Mouse (Mus musculus) neural tube, embryonic 10.5 days (tissue): ENCODE results near the gene As3mt.

Source experiments
- DNase-seq: peaks from one replicate; pipeline ENCODE4 v3.0.0-alpha.2; 2017; ENCODE audit warnings: low spot score; ENCODE audit errors: extremely low spot score

As3mt gene

DNA sequence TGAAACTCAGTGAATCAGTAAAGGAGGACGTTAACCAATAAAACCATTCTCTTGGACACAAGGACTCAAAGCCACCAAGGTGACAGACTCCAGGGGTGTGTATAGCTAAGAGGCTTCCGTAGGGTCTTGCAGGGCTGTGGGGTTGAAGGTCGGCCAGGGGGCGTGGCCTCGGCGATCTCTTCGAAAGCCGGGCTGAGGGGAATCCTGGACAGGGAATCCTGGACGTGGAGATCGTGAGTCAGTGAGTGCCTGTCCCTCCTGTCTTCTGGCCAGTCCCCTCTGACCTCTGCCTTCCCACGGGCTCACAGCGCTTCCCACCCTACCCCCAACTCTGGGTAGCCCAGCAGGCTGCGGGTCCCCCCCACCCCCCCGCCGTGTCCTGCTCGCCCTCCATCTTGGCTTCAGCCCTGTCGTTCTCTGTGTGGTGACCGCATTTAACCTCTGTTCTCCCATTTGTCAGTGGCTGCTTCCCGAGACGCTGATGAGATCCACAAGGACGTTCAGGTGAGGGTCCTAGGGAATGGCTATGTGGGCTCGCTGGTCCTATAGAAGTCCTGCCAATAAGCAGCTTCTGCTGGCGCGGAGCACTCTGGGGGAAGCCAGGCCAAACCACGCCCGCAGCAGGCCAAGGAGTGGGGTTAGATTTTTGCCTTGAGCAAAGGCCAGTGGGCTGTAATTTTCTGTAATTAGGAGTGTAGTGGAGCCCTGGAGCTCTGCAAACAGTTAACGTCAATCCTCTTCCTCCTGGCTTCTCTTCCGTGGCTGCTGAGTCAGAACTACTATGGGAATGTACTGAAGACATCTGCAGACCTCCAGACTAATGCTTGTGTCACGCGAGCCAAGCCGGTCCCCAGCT, at the start of gene As3mt:
Gene As3mt (plus strand): TSS at position 163 of the 856 bp plus-strand sequence.
- DNase-seq, result peak; percentile 70

DNA sequence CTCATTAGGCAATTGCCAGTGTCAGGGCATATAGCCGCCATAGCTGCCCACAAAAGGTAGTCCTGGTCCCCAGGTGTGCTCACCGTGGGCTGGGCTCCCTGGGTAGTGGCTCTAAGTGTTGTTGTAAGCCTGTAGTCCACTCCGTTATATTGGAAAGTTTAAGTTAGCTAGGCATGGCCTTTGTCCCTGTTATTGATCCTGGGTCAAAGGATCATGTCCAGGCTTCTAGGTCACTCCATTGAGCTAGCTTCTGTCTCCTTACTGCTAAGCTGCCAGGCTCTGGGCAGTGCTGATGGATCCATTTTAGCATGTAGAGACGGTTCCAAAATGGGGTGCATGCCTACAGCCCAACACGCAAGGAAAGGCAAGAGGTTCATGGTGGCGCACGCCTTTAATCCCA, 48.9 kb upstream of the As3mt start:
- DNase-seq, result no peak

DNA sequence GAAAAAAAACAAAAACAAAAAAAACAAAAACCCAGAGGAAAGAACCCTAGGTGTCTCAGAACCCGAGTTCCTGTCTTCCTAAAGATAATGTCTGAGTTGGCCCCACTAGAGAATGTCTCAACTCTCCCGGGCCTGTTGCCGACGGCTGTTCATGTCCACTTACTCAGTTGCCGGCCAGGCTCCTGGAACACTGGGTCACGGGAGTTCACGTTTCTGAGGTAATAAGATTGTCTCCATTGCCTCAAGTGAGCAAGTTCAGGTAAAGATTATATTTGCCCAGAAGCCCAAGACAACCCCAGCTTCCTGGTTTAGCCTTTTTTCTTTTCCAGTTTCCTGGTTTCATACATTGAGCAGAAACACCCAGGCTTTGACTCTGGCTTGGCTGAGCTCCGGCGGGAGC, 48.4 kb upstream of the As3mt start:
- no peak for DNase-seq

DNA sequence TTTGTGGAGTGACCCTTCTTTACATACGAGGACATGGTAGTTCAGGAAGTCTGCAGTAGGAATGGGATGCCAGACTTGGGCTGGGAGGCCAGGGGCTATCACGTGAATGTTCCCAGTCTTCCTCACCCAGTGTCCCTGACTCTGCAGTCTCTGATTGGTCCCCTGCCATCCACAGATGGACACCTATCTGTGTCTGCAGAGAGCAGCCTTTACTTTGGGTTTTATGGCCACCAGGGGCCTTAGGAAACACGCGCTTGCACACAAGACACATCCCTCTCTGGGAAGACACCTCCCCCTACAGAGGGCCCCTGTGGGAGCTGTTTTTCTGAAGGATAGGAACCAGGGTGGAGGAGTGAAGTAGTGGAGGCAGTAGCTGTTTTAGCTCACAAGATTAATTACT, 45.7 kb upstream of the As3mt start:
- no peak for DNase-seq

DNA sequence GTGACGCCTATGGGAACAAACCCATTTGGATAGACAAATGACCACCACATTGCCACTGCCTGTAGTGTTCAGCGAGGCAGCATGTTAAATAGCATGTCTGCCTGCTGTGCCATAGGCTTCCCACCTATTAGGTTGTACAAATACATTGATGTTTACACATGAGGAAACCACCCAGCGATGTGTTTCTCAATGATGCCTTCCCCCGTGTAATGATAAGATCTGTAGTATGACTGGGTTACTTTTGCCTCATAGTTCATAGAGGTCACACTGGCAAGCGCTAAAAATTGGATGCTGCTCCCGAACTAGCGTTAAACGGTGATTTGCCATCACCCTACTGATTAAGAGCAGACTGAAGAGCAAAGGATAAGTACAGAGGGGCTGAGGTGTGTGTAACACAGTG, 45.0 kb upstream of the As3mt start:
- DNase-seq, result no peak

DNA sequence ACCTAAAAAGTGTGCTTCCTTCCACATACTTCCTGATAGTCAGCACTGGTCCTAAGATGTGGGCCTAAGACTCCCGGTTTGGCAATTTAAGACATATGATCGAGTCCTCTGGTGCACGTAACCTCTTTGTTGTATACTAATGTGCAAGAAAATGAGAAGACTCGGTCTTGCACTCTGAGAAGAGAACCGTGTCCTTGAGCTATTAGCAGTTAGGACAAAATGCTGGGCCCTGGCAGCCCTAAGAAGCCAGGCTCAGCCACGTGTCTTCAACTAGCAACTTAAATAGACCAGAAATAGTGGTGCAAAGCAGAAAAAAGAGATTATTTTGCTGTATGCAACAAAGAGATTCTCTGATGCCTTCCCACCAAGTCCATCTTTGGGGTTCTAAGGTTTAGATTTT, 44.5 kb upstream of the As3mt start:
- DNase-seq, result no peak

DNA sequence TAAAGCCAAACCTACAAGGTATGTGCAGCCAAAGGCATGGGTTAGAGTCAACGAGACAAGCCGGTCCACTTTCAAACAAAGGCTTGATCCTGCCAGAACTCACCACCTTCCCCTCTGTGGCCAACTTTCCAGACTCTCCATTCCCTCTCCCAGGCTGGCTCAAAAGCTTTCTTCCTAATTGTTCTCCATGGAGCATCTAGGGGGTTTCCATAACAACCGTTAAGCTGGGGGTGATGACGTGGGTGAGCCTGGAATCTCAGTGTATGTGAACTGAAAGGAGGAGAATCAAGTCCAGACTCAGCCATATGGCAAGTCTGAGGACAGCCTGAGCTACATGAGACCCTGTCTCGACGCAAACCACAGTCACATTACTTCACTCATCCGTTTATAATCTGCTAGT, 41.8 kb upstream of the As3mt start:
- no peak for DNase-seq

DNA sequence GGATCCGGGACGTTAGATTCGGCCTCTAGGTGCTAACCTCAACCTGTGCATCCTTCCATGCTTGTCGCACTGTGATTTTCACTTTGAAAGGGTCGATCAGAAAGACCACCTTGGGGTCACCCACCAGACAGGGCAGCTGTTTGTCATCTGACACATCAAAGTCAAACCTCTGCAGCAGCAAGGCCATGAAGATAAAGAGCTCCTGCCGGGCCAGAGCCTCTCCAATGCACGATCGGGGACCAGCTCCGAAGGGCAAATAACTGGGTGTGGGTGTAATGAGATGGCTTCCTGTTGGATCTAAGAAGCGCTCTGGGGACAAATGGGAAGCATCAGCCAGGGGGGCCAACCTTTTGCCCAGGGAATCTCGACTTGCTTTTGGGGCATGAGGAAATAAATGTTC, 40.0 kb upstream of the As3mt start:
- no peak for DNase-seq

DNA sequence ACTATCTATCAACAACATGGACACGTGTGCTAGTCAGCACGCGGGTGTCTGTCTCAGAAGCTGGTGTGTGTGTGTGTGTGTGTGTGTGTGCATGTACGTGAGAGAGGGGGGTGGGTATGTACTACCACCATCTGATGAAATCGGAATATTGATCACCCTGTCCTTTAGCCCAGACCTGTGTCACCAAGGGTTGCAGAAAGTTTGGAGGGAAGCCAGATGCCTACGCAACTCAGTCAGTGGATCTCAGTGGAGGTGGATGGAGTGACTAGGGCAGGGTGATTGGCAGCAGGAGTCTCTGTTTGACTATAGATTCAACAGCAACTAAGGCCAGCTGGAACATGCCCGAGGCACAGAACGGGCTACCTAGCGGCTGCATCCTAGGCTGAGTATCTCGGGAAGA, 39.0 kb upstream of the As3mt start:
- no peak for DNase-seq

DNA sequence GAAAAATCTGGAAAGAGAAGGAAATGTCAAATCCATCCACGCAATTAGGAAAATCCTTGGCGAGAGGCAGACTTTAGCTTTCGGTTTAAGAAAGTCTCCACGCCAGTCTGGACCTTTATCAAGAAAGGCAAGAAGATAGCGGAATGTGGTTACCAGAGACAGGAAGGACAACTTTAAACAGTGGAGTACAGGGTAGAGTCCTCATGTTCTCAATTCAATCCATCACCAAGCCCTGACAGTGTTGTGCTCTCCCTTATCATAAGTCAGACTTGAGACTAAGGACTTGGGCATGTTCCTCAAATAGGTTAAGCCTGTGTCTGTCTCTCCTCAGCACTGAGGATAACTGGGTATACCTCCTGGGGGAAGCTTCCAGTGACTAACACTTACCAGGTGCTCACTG, 37.5 kb upstream of the As3mt start:
- DNase-seq, result no peak

DNA sequence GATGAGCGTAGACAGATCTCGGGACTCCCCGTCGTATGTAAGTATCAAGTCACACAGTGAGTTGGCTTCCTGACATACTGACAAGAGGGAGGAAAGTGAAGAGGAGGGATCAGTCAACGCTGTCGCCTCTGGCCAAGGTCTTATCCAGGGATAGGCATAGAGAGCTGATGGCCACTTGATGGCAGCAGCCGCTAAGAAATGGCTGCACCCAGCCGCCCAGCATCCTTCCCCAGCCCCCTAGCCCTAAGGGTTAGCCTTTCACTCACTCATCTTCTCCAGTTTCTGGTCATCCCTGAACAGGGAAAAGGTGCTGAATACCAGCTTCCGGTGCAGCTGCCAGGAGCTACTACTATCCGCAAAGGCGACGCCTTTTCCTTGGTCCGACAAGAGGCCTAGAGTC, 36.6 kb upstream of the As3mt start:
- peak; percentile 66 for DNase-seq

DNA sequence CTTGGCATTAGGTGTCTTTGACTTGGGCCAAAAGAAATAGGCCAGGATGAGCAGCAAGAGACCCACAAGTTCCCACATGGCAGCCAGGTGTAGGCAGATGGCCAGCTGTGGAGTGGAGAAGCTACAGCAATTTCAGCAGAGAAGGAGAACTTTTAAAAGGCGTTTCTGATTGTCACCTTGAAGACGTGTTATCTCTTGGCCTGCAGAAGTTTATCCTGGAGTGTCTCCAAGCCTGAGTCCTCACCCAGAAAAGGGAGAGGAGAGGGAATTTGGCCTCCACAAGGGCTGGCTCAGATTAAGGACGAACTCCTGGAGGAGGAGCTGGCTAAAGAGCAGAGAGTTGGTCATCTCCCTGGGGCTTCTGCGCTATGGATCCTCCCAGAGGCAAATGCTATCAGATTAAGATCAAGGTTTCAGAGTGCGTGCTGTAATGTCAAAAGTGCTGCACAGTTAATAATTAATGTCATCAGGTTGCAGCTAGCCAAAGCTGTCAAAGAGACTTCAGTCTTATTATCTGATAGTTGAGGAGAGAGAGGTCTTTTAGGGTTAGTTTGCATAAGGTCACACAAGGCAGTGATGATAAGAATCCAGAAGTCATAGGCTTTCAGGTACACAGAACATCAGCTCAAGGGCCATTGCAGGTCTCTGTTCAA, 34.4 kb upstream of the As3mt start, which contains the start of gene Cyp17a1:
Gene Cyp17a1 (minus strand): TSS at position 407 of the 653 bp plus-strand sequence.
- no peak for DNase-seq

DNA sequence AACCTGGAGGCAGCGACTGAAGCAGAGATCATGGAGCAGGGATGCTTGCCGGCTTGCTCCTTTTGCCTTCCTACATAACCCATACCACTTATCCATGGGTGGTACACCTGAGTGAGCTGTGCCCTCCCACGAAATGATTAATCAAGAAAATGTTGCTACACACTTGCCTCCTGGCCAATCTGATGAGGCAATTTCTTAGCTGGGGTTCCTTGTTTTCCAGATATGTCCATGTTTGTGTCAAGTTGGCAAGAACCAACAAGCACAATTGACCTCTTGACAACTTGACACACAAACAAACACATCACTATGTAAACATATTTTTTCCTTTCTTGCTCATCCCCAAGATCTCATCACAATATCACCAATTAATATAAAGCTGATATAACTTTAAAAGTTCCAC, 31.6 kb upstream of the As3mt start:
- DNase-seq, result no peak

DNA sequence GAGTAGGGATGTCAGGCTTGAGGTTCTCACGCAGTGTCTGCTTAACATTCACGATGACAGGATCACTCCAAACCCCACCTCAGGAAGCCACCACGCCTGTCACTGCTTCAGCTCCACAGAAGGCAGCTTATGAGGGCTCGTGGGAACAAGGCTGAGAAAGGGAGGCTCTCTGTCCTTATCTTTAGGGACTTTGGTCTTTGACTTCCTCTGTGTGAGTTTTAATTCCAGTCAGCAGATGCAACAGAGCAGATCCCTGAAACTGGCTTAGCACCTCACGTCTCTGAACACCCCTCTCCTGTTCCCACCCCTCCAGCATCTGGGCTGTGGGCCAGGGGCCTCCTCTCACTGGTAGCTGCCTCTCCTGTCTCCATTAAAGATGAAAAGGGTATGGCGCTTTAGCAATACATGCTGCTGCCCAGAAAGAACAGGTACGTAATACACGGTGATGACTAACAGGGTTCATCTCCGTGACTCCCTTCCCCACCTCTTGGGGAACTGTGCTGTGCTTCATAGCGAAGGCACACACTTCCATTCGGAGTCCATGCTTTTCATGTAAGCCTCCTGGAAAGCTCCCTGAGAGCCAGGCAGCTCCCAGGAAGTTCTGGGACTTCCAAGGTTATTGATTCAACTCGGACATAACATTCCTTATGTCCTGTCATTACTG, 27.4 kb upstream of the As3mt start:
- no peak for DNase-seq

DNA sequence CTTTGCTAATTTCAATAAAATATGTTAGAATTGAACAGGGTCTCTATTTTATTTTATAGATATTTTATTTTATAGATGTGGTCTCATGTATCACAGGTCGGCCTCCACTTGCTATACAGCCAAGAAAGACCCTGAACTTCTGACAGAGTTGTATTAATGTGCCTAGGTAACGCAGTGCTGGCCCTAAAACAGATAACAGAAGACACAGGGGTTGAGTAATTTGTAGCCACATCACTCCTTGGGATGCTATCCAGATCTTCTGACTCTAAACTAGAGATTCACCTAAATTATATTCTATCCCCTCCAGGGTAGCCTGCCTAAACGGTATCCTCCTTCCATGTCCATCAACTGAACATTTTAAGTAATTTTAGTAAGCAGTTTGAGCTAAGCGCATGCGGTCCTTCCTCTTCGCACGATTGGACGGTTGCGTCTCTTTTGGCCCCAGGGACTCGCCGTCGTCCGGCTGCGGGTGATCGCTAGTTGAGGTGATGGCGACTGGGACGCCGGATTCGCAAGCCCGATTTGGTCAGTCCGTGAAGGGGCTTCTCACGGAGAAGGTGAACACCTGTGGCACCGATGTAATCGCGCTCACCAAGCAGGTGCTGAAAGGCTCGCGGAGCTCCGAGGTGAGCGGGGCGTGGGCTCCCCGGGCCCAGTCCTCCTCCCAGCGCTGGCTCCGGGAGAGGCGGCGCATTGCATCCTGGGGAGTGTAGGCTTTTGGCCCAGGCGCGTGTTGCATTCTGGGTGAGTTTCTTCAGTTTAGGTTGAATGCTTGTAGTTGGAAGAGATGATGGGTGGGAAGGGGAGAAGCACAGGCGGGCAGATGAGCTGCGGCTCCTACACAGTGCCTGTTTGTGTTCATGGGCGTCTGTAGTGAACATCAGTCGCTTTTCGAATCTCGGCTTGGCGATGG, 17.5 kb upstream of the As3mt start, which contains the start of gene Borcs7:
Gene Borcs7 (plus strand): TSS at position 447 of the 913 bp plus-strand sequence.
- DNase-seq, result peak; percentile 87

DNA sequence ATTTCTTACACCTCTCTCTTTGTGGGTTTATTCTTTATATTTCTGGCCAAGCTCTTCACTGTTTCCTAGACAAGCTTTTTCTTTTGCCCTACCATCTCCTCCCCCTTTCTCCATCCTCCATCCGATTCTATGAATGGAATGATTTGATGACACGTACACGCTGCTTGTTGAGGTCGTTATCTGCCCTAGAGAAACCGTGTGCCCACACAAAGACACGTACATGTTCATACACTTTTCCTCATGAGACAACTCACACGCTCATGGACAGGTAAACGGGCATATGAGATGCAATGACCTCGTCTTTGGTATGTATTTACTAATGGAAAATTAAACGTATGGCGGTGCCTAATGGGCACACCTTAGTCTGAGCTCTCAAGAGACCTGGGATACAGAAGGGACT, 16.9 kb upstream of the As3mt start:
- no peak for DNase-seq

DNA sequence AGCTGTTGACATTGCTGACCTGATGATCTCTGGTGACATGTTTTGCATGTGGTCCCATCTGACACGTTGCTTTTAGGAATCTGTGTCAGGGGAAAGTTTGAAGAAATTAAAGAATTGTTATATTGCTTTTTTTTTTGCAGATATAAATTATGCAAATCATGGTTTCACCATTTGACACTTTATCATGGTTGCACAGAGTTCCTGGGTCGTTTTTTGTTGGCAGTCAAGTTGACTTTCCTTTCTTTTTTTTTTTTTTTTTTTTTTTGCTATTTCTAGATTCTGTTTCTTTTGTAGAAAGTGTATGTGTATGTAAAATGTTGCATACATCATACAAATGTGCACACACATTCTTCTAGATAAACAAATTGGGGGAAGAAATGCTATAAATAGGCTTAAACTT, 16.2 kb upstream of the As3mt start:
- no peak for DNase-seq

DNA sequence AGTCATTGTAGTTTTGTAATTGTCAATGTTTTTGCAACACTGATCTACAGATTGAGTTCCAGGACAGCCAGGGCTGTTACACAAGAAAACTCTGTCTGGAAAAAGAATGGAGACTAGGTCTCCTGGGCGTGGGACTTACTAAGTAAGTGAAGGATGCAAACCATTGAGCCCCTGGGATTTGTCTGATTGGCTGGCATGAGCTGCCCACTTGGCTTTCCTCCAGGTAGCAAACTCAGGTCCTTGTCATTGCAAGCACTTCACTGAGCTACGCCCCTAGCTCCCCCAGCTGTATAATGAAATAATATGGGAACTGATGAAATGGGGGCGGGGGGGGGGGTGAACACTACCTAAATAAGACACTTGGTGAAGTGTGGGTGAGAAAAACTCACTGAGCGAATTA, 14.1 kb upstream of the As3mt start:
- DNase-seq, result no peak

DNA sequence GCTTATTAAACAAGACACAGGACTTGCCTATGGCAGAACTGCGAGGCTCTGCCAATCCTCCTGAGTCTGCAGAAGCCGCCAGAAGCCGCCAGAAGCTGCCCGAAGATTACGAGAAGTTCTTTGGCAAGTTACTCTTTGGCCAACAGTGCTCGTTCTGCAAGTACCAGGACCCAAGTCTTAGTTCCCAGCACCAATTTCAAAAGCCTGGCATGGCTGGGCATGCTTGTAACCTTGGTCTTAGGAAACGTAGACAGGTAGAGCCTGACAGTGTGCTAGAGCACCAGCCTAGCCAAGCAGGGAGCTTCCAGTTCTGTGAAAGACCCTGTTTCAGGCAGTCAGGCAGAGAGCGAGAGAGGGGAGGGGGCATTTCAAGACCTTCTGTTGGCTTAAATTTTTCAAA, 10.8 kb upstream of the As3mt start:
- DNase-seq, result no peak

DNA sequence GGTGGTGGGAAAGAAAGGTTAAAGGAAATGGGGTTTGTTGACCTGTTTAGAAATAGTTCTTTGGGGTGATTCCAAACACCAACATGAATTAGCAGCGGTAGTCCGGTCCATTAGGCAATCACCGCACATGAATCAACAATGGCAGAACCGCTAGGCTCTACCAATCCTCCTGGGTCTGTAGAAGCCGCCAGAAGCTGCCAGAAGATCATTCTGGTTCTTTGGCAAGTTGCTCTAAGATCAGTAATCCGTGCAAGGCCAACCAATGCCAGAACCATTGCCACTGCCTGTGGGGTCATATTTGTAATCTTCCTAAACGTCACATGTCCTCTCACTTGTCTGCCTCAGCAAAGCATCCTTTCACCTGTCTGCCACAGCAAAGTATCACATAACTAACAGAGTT, 10.3 kb upstream of the As3mt start:
- DNase-seq, result no peak

DNA sequence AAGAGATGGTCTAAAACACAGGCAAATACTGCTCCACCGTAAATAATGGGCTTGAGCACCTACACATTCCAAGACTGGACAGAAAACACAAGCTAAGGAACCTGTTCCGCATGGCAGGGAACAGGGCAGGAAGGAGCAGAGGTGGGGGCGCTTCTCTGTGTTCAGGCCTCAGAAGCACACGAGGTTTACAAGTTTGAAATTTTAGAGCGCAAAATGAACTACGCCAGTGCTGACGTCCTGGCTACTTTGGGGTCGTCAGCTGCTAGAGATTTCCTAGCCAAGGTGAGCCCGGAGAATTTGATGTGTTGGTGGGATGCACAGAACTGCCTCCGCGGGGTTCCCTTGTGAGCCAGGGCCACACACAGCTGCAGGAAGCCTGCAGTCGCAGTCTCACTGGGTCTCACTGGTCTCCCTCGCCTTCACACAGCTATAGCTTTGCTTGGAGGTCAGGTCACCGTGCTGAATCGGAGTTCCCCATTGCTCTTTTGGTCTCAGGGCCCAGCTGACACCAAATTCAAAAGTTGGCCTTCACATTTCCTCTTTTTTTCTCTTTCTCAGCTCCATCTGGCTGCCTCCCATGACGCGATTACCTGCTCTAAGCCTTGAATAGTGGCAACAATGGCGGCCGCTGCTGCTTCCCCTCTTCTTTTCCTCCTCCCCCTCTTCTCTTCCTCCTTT, 9.3 kb upstream of the As3mt start:
- no peak for DNase-seq
